Mouse (Mus musculus) layer of hippocampus, adult 8-10 months (tissue): ENCODE data around the gene Ephb1. TPM values are rescaled to one million over a fixed set of nuclear protein-coding genes. Genes with fewer than 3 reads are reported as not detected.

ENCODE experiments used
- DNase-seq, 2 experiments: peaks; one replicate each; pipeline ENCODE4 v3.0.0; 2022; ENCODE audit warnings: low spot score in 2 of 2
- total RNA-seq, 4 experiments: library from RNA; stranded (reverse); gene quantifications; 2 replicates each; pipeline ENCODE4 v1.2.4; 2022

Ephb1 gene
- total RNA-seq, result 10 to 100 TPM; 24.9 to 28.9 (median 26.9) TPM

DNA sequence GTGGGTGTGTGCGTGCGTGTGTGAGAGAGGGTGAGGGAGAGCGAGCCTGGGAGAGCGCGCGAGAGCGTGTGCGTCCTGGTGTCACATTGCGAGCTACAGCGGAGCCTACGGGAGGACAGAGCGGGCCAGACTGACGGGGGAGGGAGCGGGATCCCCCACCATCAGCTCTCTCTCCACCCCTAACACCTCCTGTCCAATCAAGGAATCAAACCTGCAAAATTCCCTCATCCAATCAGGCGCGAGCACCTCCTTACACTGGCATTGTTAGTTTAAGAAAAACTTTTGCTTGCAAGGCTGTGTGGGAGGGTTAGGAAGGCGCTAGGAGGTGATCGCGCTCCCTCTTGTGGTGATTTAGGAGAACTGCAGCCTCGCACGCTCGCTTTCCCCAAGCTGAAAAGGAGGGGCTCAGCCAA, at the start of gene Ephb1:
Gene Ephb1, minus strand, starts transcription at position 133 of the 413 bp plus-strand sequence.
- peak; percentile 91 to 94 for DNase-seq

DNA sequence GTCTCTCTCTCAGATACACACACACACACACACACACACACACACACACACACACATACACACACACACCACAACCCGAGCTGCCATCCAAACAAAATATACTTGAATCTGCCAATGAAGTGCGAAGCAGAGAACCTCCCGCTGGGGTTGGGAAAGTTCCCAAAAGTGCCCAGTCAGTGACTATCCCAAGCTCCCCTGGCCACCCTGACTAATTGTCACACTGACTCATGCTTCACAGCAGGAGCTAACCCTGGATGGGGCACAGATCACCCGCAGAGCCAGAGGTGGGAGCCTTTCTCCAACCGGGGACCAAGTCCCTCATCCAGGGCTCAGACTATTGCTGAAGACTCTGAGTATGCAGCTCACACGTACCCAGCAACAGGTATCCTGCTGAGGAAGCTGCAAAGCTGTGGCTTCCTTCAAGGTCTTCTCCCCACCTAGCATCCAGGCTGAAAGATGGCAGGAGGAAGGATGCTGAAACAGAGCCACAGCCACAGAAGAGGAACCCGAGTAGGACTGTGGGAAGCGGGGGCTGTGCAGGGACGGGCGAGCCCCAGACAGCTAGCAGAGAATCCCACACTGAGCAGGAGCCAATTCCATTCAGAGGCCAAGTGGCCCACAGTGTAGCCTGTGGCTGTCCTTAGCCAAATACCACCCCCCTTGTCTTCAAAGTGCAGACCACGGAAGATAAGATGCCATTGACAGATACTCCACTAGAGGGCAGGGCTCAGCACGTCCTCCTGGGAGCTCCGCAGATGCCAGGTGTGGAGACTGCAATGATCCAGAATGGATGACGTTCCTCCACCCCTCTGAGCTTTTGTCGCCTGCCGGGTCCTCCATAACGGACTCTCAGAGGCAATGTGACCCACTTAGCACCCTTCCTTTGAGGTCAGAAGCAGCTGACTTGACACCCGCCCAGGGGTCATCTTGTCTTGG, 48.9 kb upstream of the Ephb1 start:
- peak; percentile 22 to 61 for DNase-seq

DNA sequence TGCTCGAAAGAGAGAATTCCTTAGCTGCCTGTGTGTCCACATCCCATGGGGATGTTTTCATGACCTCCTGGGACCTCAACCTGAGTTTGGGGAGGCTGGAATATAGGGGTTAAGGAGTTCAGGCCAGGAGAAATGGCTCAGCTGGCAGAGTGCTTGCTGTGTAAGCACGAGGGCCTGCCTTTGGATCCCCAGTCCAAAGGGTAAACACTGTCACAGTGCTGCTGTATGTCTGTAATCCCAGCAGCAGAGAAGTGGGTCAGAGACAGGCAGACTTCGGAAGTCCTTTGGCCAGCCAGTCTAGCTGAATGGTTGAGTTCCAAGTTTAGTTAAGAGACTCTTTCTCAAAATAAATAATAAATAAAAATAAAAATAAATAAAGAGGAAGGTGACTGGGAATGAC, 48.2 kb upstream of the Ephb1 start:
- DNase-seq, result no peak

DNA sequence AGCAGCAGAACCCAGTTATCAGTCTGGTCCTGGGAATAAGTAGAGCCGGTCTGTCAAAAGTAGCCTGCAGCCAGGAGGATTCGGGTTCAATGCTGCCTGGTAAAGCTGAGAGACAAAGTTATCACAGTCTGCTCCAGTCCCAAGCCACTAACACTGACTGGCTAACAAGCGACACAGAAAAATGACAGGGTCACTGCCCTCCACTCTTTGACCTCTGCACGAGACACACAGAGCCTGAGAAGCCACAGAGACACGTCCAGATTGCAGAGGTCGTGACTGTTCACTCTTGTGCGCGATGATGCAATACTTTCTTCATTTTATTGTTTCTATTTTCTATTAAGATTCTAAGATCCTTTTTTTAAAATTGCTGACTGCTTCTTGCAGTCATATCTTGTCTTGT, 33.8 kb upstream of the Ephb1 start:
- DNase-seq, result no peak

DNA sequence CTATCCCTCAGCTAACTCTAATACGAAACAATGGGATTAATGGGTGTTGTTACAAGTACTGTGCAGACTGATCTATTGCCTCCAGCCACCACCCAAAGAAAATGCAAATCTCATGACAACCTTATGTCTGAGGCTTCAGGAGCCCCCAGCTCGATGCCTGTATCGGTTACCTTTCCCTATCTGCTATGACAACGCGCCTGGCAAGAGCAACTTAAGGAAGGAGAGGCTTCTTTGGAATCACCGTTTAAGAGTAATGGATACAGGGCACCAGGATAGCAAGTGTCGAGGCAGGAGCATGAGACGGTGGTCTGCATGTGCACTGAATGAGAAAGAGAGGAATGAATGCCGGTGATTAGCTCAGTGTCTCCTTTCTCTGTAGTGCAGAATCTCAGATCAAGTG, 32.3 kb upstream of the Ephb1 start:
- DNase-seq, result no peak

DNA sequence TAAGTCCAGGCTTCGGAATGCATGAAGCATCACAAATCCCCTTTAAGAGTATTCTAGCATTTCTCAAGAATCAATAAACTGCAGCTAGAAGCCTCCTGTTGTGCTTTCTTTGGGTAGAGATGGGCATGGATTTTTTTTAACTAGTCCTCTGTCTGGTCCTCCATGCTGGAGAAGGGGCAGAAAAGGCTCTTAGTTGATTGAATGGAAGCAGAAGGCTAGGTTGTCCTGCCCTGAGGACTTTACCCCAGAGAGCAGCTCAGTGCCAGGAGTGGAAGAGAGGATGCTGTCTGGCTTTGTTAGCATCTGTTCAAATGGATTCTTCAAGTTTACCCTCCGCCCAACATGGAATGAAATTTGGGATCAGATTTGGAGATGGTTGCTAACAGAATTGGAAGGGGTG, 25.7 kb upstream of the Ephb1 start:
- DNase-seq, result no peak

DNA sequence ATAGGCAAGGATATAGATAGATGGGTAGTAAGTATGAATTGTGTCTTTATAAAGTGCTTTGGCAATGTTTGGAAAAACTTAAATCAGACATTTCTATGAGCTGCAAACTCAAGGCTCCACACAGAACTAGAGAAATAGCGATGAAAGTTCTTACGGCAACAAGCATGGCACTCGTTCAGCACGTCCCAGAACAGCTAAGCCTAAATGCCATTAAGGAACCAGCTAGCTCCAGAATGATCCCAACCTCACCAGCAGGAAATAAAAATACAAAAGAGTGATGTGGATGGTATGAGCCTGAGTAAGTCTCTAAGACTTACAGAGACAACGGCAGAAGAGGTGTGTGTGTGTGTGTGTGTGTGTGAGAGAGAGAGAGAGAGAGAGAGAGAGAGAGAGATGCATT, 20.2 kb upstream of the Ephb1 start:
- DNase-seq, result no peak

DNA sequence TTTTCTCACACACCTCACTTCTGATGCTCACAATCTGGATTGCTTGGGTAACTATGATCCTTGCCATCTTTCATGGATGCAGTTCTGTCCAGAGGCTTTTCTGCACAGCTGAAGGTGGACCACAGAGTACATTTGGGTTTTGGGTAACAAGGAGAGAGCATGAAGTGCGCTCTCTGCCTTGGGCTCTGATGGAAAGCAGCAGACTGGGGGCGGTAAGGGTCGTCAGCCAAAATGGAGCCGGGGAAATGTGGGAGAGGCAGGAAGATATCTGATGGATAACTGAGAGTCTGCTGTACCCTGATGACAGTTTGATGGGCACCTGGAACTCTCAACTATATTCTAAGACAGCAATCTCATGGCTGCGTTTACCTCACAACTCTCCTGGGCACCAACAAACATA, 19.4 kb upstream of the Ephb1 start:
- DNase-seq, result no peak

DNA sequence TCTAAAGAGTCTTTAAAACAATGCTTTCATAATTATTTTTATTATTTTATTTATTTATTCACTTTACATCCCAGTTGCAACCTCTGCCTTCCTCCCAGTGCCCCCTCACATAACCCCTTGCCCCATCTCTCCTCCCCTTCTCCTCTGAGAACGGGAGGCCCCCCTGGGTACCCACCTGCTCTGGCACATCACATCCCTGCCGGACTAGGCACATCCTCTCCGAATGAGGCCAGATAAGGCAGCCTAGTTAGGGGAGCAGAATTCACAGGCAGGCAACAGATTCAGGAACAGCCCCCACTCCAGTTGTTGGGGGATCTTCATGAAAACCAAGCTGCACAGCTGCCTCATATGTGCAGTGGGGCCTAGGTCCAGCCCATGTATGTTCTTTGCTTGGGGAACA, 17.4 kb upstream of the Ephb1 start:
- DNase-seq, result no peak

DNA sequence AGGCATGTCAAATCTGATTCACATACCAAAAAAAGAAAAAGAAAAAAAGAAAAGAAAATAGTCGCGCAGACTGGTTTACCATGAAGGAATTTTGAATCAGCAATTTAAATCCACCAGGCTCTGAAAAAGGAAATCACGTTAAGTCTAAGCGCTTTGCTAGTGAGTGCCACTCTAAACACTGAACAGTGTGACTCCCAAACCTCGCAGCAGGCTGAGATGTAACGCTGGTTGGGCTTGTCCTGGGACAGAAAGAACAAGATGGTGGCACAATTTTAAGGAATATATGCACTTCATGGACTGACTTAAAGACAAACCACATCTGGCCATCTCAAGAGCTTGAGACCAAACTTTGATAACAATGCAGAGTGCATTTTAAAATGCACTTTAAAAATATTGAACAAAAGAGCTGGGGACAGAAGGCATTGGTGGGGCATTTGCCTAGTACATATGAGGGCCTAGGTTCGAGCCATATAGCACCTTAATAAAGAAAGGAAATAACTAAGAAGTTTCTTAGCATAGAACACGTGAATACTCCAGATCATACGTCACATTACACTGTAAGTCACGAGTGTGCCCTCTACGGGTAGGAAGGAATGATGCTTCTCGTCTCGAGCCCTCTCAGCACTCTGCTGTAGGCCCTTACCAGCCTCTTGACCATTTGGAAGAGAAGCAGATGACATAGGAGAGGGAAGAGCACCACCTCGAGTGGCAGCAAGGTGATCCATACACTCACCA, 16.7 kb upstream of the Ephb1 start:
- no peak for DNase-seq

DNA sequence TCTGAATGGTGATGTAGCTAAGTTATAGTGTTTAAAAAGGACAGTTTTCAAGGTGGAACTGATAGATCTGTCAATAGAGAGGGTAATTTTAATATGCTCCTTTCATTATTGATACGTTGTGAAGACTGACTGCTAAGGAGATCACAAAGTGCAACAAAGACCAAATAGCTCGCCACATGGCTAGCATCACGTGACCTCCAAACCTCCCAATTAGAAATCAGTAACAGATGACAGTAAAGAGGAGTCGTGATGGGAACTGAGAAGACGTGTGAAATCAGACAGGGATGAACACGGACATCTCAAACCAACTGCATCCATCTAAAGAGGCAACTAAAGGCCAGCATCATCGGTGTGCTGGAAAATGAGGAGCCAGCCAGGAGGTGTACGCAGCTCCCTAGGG, 15.6 kb upstream of the Ephb1 start:
- DNase-seq, result no peak

DNA sequence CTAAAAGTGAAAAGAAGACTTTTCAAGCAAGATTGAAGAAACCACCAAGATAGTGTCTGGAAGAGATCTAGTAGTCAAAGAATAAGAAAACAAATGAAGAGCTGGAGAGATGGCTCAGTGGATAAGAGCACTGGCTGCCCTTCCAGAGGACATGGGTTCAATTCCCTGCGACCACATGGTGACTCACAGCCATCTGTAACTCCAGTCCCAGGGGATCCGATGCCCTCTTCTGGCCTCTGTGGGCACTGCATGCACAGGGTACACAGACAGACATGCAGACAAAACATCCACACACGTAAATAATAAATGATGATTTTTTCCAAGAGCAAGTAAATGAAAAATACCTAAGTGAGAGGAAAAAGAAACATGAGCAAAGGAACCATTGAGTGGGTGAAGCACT, 14.6 kb upstream of the Ephb1 start:
- DNase-seq, result no peak

DNA sequence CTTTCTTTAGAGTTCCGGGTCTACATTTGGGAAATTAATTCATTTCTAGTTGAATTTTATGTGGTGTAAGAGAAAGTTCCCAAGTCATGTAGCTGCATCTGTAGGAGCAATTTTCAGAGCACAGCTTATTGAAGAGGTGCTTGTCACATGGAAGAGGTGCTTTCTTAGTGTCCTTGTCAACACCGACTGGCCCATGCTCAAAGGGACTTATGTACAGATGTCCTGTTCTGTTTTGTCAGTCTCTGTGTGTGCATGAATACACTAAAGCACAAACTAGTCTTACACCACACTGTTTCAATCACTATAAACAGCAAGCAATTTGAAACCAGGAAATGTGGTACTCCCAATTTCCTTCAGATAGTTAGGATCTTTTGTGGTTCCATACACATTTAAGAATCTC, 13.3 kb upstream of the Ephb1 start:
- DNase-seq, result no peak

DNA sequence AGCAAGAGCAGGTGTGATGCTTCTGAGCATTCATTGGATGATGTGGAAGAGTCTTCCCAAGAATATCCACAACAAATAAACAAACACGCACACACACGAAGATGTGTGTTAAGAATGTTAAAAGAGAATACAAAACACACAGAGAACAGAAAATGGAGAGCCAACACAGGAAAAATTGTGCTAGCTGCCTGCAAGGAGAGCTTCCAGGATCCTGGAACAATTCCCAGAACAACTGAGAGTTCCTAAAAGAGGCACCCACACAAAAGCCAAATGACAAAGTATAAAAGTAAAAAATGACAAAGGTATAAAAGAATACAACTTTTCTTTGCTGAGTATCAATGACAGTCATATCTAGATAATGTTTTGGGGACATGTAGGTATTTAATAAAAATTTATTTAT, 11.0 kb upstream of the Ephb1 start:
- no peak for DNase-seq

DNA sequence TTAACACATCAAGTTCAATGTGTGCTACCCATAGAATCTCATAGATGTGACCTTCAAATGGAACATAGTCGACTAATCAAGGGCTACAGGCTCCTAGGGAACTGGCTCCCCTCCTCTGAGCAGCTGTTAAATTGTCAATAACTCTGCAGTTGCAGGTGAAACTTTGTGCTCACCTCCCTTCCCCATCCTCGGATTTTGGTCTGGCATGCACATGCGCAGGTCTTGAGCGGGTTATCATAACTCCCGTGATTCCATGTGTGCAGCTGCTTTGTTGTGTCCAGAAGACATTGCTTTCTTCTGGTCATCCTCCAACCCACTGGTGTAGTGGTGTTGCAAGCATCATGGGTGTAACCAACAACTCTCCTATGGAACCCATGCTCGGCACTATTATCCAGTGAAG, 4.8 kb upstream of the Ephb1 start:
- no peak for DNase-seq

DNA sequence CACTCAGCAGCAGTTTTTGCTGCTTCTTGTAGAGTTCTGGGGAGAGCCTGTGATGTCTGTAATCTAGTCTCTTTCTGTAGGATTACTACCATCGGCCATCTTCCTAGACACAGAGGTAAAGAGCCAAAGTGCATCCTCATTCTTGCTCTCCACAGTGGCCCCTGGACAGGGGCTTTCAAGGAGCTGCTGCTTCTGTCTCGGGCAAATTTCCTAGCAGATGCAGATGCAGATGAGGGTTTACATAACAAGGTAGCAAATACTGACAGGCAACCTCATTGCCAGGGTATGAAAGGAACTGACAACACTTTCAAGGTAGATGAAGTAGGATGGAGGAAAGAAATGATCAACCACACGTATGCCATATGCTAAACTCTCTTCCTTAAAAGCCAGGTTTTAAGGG, 4.2 kb upstream of the Ephb1 start:
- no peak for DNase-seq

DNA sequence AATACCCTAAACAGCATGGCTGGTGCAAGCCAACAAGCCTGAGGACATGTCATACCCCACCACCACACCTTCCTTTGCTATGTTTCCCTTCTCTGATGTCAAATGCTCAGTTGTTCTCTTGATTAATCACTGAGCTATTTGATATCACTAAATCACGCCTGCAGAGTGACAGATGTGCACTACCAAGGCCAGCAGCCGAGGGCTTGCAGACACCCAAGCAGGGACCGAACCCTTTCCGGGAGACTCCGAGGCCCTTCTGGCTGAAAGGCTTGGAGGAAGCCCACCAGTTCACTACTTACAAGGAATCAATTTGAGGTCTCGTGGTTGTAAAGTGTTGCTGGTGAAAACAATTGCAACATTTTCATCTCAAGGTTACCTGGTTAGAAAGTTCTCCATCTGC, 3.5 kb upstream of the Ephb1 start:
- DNase-seq, result no peak

DNA sequence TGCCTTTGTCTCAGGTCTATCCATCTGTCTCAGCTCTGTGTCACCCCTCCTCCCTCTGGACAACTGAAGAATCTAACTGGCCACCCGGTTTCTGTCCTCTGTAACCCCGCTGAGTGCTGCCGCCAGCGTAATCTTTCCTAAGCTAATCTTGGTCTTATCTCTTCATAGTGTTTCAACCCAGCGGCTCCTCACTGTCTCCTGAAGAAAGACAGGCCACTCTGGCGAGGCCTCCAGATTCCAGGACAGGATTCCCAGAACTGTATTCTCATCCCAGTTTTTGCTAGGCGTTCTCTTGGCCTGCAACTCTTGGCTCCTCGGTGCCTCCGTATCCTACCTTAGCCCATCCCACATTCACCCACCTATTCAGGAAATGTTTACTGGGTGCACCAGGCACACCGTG, 2.0 kb upstream of the Ephb1 start:
- no peak for DNase-seq

DNA sequence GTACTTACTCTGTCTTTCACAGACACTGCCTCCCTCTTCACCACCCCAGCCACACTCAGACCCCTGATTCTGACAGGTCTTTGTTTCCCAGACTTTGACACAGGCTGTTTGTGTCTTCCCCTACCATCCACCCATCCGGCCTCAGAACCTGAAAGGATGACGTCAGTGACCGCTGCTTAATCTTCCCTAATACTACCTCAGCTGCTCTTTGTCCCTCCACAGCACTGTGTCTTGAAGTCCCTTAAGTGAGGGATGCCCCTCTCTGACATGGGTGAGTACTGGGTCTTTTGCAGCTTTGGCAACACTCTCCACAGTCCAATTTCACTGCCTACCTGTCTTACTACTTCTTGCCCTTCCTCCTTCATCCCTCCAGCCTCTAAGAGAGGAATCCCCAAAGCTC, 1.2 kb upstream of the Ephb1 start:
- no peak for DNase-seq

DNA sequence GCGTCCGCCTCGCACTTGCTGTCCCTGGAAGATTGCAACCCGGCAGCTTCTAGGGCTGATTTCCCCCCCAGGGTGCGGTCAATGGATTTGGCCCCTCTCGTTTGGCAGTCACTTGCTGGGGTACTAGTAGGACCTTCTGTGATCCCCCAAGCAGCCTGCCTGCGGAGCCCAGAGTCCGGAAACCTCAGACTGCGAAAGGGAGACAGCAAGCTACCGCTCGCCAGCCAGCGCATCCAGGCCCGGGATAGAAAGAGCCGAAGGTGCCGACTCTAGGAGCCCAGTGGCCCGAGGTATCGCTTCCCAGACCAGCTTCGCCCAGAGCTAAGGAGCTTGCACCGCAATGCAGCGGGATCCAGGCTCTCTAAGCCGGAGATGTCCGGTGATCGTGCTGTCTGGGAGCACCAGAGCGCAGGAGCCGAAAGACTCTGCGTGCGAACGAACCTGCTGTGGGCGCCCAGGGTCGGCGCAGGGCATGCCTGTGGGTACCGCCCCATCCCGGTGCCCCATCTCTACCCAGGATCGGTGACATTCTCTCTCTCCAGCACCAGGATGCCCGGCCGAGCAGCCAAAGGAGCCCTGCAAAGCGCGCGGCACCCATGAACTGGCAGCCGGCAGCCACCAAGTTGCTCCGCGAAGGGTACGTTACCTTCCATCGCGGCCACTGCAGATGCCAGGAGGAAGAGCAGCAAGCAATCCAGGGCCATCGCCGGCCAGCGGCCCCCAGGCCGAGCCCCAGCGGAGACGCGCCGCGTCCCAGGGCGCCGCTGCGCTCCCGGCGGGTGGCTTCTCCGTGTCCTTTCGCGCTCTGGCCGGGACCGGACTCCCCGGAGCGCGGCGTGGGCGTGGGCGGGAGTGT, 629 bp downstream of the Ephb1 start:
- peak in 1 of 2 experiments; percentile 28 for DNase-seq

DNA sequence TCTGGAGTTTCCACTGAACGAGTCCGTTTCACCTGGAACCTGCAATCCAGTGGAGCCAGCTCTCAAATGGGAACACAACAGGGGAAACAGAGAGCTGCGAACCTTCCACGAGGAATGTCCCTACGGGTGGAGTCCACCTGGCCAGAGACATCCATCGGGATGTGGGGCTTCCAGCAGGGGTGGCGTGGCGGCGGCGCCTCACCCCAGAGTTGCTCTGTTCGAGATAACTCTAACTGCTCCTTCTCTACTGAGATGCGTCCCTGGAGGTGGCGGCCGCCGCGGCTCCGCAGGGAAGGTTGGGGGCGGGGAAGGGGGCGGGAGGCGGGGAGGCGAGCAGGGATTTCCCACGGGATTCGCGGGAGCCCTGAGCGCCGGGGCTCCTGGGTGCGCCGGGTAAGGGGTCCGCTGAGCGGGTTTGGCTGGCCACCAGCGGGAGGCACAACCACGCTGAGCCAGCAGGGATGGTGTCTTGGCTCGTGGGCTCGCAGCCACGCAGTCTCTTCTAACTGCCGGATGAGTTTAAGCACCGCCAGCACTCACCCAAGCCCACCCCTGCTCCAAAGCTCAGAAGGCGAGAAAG, 1.3 kb downstream of the Ephb1 start:
- DNase-seq, result no peak
